Mouse (Mus musculus): ENCODE measurements around the gene Gimap1.

GRCm38 (mm10) chr6:48787867-48788266 lies 49.0 kb downstream of the Gimap1 start:
- TF ChIP-seq GATA1 (IDR thresholded peaks at IDR 0.05; ENCODE audit: low read length) = no peak
- no peak for TF ChIP-seq TAL1 (IDR thresholded peaks at IDR 0.05; ENCODE audit: low read length)

All from erythroblast, embryonic 14.5 days (primary cell).